10 mouse cellular contexts compared by ENCODE assay signal in the genomic region with DNA sequence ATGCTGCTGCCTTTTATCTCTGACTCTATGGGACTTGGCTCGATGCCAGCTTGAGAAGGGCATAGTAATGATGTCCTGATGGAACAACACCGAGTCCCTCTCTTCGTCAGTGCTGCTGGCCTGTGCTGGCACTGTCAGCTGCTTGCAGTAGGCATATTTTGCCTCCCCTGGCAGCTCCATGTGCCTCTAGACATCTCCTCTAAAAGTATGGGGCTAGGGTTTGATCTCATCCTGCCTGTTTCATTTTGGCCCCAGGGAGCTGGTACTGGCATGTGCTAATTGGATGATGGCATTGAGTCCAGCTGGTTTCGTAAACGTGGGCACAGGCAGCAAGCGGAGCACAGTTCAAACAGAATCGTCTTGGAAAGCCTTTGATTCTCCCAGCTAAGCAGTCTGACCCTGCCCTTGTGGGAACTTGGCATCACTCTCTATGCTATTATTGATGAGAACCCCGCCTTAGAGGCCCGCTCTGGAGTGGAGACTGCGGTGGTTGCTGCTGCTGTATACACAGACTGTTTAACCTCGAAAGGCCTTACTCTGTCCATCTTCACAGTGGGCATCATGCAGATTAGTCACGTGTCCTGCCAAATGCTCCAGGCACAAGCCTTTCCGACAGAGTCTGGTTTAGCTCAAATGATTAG.
A peak's percentile ranks its signal among the peaks of the same experiment; 100 is the strongest.
DNase-seq lines count a peak whose midpoint lies in the region; ATAC-seq lines count a peak whose summit lies in the region.
"Had no signal": no experiment of that assay in that cellular context is flagged by ENCODE, and none has a peak within 500 bp of the region (broad histone marks: within the 10 kb centered on the region; RNA-seq: fewer than 3 reads in every experiment).

No protein-coding gene starts in this region.

- ATAC-seq in liver, embryonic 12.5 days, result no peak

- H3K9me3 ChIP-seq in liver, embryonic 12.5 days (replicated peaks), result no peaks in the 10 kb centered on the region
- H3K9me3 ChIP-seq: limb, embryonic 13.5 days had no signal

- no peaks in the 10 kb centered on the region for H3K4me1 ChIP-seq in liver, embryonic 12.5 days

- no peak overlapping the region for H3K9ac ChIP-seq in liver, embryonic 12.5 days
- H3K9ac ChIP-seq: limb, embryonic 13.5 days had no signal

- WGBS in liver, embryonic 12.5 days (ENCODE audit: insufficient replicate concordance), result 54% methylated on average over 13 of the region's 13 CpGs

- no peak overlapping the region for H3K27ac ChIP-seq in liver, embryonic 12.5 days
- H3K27ac ChIP-seq: limb, embryonic 13.5 days had no signal

- no peaks in the 10 kb centered on the region for H3K36me3 ChIP-seq in liver, embryonic 12.5 days
- H3K36me3 ChIP-seq: limb, embryonic 13.5 days had no signal

- H3K4me3 ChIP-seq in liver, embryonic 12.5 days, result no peak overlapping the region
- H3K4me3 ChIP-seq: erythroblast, embryonic 14.5 days; limb, embryonic 13.5 days had no signal

- intact Hi-C loops in left cerebral cortex, postnatal 10 days (cut with DNase I), result no loop called here

- H3K27me3 ChIP-seq in liver, embryonic 12.5 days (replicated peaks), result no peaks in the 10 kb centered on the region

- DNase-seq in left cerebral cortex, postnatal 10 days (ENCODE audit: extremely low spot score in 1 of 2, low spot score in 2 of 2), result peak; percentile 25 to 50
- no peak for DNase-seq in left cerebral cortex, adult 11 months (ENCODE audit: low spot score)
- peak; percentile 42 to 43 for DNase-seq in cerebellum, adult 18-20 months
- DNase-seq in frontal cortex, postnatal 10 days (ENCODE audit: low spot score in 2 of 2), result peak; percentile 25 to 28
- DNase-seq in right cerebral cortex, postnatal 10 days (ENCODE audit: low spot score in 2 of 2), result peak; percentile 50 to 64
- DNase-seq in urinary bladder, postnatal 14 days (ENCODE audit: low spot score), result no peak
- DNase-seq in c-Kit-positive CD71-positive TER-119-positive erythroid progenitor cells, embryonic 14.5 days (ENCODE audit: low spot score), result no peak

- H3K4me2 ChIP-seq in liver, embryonic 12.5 days, result no peak overlapping the region
- H3K4me2 ChIP-seq: limb, embryonic 13.5 days had no signal

Comparison
In these comparisons a context has a peak if more than half of its experiments do, and no peak if none do; other contexts are left out.
1. DNase-seq: peak in left cerebral cortex, postnatal 10 days (2 of 2), cerebellum, adult 18-20 months (2 of 2), frontal cortex, postnatal 10 days (2 of 2) and right cerebral cortex, postnatal 10 days (2 of 2); none in left cerebral cortex, adult 11 months (single experiment), urinary bladder, postnatal 14 days (single experiment) and c-Kit-positive CD71-positive TER-119-positive erythroid progenitor cells, embryonic 14.5 days (single experiment).